Mouse (Mus musculus): ENCODE measurements at regions not wholly inside any gene's neighbourhood (a gene's known extent, or its start where the extent isn't known, plus 50 kb on each side); places are given as distances from the start of the nearest gene placed in this dataset.

DNA sequence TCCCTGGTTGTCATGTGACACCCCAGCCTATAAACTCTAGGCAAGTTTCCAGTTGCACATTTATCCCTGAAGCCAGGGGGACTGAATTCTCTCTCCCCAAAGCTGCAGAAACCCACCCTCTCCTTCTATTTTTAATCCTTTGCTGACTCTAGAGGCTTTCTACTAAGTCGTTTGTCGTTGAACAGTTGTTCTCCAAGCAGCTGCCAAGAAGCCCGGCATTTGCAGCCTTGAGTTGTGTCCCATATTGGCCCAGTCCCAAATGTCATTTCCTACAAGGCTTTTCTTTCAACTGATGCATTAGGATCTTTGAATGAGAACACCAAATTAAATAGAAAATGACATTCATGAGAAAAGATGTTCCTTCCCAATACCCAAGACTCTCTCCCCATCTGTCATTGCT lies 318.2 kb upstream of the Mon1b start:
- Histone ChIP-seq H3K36me3 (ENCODE audit: insufficient read depth, low read length) (no peaks in the 10 kb centered on the region), H3K9me3 (ENCODE audit: low read length) (no peaks in the 10 kb centered on the region), H3K27me3 (replicated peaks; ENCODE audit: insufficient read depth, low read length) (no peaks in the 10 kb centered on the region), H3K9ac (replicated peaks; ENCODE audit: low read depth) (no peak overlapping the region), H3K4me3 (ENCODE audit: low read depth, low read length) (no peak overlapping the region), H3K27ac (ENCODE audit: low read length) (no peak overlapping the region), H3K4me1 (ENCODE audit: insufficient read depth, low read depth, low read length) (no peaks in the 10 kb centered on the region), H3K4me2 (replicated peaks; ENCODE audit: low read depth, low read length) (no peak overlapping the region)
- 32% methylated on average over 3 of the region's 3 CpGs for WGBS
- DNase-seq (ENCODE audit: low spot score): peak; percentile 6
- TF ChIP-seq CTCF (IDR thresholded peaks at IDR 0.05) (no peak), EP300 (IDR thresholded peaks at IDR 0.05) (no peak)
- no peak for ATAC-seq

GRCm38 (mm10) chr8:113331576-113331975 lies 303.8 kb upstream of the Mon1b start:
- no peak overlapping the region for H3K4me3 ChIP-seq (ENCODE audit: low read depth, low read length)
- no peak overlapping the region for H3K27ac ChIP-seq (ENCODE audit: low read length)
- H3K27me3 ChIP-seq (replicated peaks; ENCODE audit: insufficient read depth, low read length): no peaks in the 10 kb centered on the region
- no peak overlapping the region for H3K9ac ChIP-seq (replicated peaks; ENCODE audit: low read depth)
- H3K4me2 ChIP-seq (replicated peaks; ENCODE audit: low read depth, low read length): no peak overlapping the region
- H3K4me1 ChIP-seq (ENCODE audit: insufficient read depth, low read depth, low read length): 0 out of 2 replicates have a peak, but pooled peaks cover 2% of the 10 kb centered on the region
- TF ChIP-seq CTCF (IDR thresholded peaks at IDR 0.05) (no peak), EP300 (IDR thresholded peaks at IDR 0.05) (no peak)
- ATAC-seq: no peak
- WGBS: 29% methylated on average over 6 of the region's 6 CpGs
- DNase-seq (ENCODE audit: low spot score): no peak
- no peaks in the 10 kb centered on the region for H3K9me3 ChIP-seq (ENCODE audit: low read length)
- H3K36me3 ChIP-seq (ENCODE audit: insufficient read depth, low read length): no peaks in the 10 kb centered on the region

- H3K36me3 ChIP-seq (ENCODE audit: insufficient read depth, low read length): no peaks in the 10 kb centered on the region
- TF ChIP-seq EP300 (IDR thresholded peaks at IDR 0.05): no peak
- TF ChIP-seq CTCF (IDR thresholded peaks at IDR 0.05): no peak
- no peak overlapping the region for H3K4me3 ChIP-seq (ENCODE audit: low read depth, low read length)
- no peak overlapping the region for H3K9ac ChIP-seq (replicated peaks; ENCODE audit: low read depth)
- H3K9me3 ChIP-seq (ENCODE audit: low read length): no peaks in the 10 kb centered on the region
- DNase-seq (ENCODE audit: low spot score) (no peak), ATAC-seq (no peak)
- H3K27ac ChIP-seq (ENCODE audit: low read length): no peak overlapping the region
- H3K4me2 ChIP-seq (replicated peaks; ENCODE audit: low read depth, low read length): no peak overlapping the region
- no peaks in the 10 kb centered on the region for H3K4me1 ChIP-seq (ENCODE audit: insufficient read depth, low read depth, low read length)
- WGBS: 52% methylated on average over 10 of the region's 10 CpGs
- H3K27me3 ChIP-seq (replicated peaks; ENCODE audit: insufficient read depth, low read length): no peaks in the 10 kb centered on the region
Observed at GRCm38 (mm10) chr8:113341306-113341705, 294.1 kb upstream of the Mon1b start.

GRCm38 (mm10) chr8:113361900-113362299 lies 273.5 kb upstream of the Mon1b start:
- 52% methylated on average over 7 of the region's 7 CpGs for WGBS
- H3K36me3 ChIP-seq (ENCODE audit: insufficient read depth, low read length): no peaks in the 10 kb centered on the region
- ATAC-seq (no peak), DNase-seq (ENCODE audit: low spot score) (no peak)
- H3K9me3 ChIP-seq (ENCODE audit: low read length): no peaks in the 10 kb centered on the region
- no peaks in the 10 kb centered on the region for H3K27me3 ChIP-seq (replicated peaks; ENCODE audit: insufficient read depth, low read length)
- peak; percentile 62 for TF ChIP-seq CTCF (IDR thresholded peaks at IDR 0.05)
- TF ChIP-seq EP300 (IDR thresholded peaks at IDR 0.05): no peak
- H3K4me2 ChIP-seq (replicated peaks; ENCODE audit: low read depth, low read length): no peak overlapping the region
- no peak overlapping the region for H3K9ac ChIP-seq (replicated peaks; ENCODE audit: low read depth)
- no peak overlapping the region for H3K4me3 ChIP-seq (ENCODE audit: low read depth, low read length)
- H3K27ac ChIP-seq (ENCODE audit: low read length): no peak overlapping the region
- H3K4me1 ChIP-seq (ENCODE audit: insufficient read depth, low read depth, low read length): no peaks in the 10 kb centered on the region

GRCm38 (mm10) chr8:113364181-113364580 lies 271.2 kb upstream of the Mon1b start:
- no peak overlapping the region for H3K27ac ChIP-seq (ENCODE audit: low read length)
- H3K4me1 ChIP-seq (ENCODE audit: insufficient read depth, low read depth, low read length): no peaks in the 10 kb centered on the region
- 94% methylated on average over 13 of the region's 13 CpGs for WGBS
- H3K4me2 ChIP-seq (replicated peaks; ENCODE audit: low read depth, low read length): no peak overlapping the region
- H3K9ac ChIP-seq (replicated peaks; ENCODE audit: low read depth): no peak overlapping the region
- no peak for ATAC-seq
- TF ChIP-seq EP300 (IDR thresholded peaks at IDR 0.05): no peak
- TF ChIP-seq CTCF (IDR thresholded peaks at IDR 0.05): no peak
- DNase-seq (ENCODE audit: low spot score): no peak
- H3K4me3 ChIP-seq (ENCODE audit: low read depth, low read length): no peak overlapping the region
- H3K9me3 ChIP-seq (ENCODE audit: low read length): no peaks in the 10 kb centered on the region
- no peaks in the 10 kb centered on the region for H3K27me3 ChIP-seq (replicated peaks; ENCODE audit: insufficient read depth, low read length)
- H3K36me3 ChIP-seq (ENCODE audit: insufficient read depth, low read length): no peaks in the 10 kb centered on the region

- TF ChIP-seq EP300 (IDR thresholded peaks at IDR 0.05): no peak; the same call in 1 of the 2 replicates
- no peak for TF ChIP-seq CTCF (IDR thresholded peaks at IDR 0.05)
- peak; percentile 41; the same call in 1 of the 2 replicates for ATAC-seq
- no peaks in the 10 kb centered on the region for H3K36me3 ChIP-seq (ENCODE audit: insufficient read depth, low read length)
- H3K9ac ChIP-seq (replicated peaks; ENCODE audit: low read depth): no peak overlapping the region
- no peak overlapping the region for H3K4me3 ChIP-seq (ENCODE audit: low read depth, low read length)
- no peak overlapping the region for H3K4me2 ChIP-seq (replicated peaks; ENCODE audit: low read depth, low read length)
- no peak overlapping the region for H3K27ac ChIP-seq (ENCODE audit: low read length)
- WGBS: 30% methylated on average over 3 of the region's 3 CpGs
- no peaks in the 10 kb centered on the region for H3K27me3 ChIP-seq (replicated peaks; ENCODE audit: insufficient read depth, low read length)
- peak; percentile 16 for DNase-seq (ENCODE audit: low spot score)
- no peaks in the 10 kb centered on the region for H3K9me3 ChIP-seq (ENCODE audit: low read length)
- H3K4me1 ChIP-seq (ENCODE audit: insufficient read depth, low read depth, low read length): no peaks in the 10 kb centered on the region
Observed at GRCm38 (mm10) chr8:113383517-113383916, 251.9 kb upstream of the Mon1b start.

- DNase-seq (ENCODE audit: low spot score) (peak; percentile 55), ATAC-seq (peak; percentile 91)
- Histone ChIP-seq H3K4me3 (ENCODE audit: low read depth, low read length) (no peak overlapping the region), H3K4me2 (replicated peaks; ENCODE audit: low read depth, low read length) (no peak overlapping the region), H3K27ac (ENCODE audit: low read length) (no peak overlapping the region), H3K27me3 (replicated peaks; ENCODE audit: insufficient read depth, low read length) (no peaks in the 10 kb centered on the region), H3K9me3 (ENCODE audit: low read length) (no peaks in the 10 kb centered on the region), H3K9ac (replicated peaks; ENCODE audit: low read depth) (no peak overlapping the region), H3K36me3 (ENCODE audit: insufficient read depth, low read length) (no peaks in the 10 kb centered on the region), H3K4me1 (ENCODE audit: insufficient read depth, low read depth, low read length) (no peaks in the 10 kb centered on the region)
- WGBS: 11% methylated on average over 4 of the region's 4 CpGs
- TF ChIP-seq CTCF (IDR thresholded peaks at IDR 0.05): no peak
- TF ChIP-seq EP300 (IDR thresholded peaks at IDR 0.05): peak; percentile 69
Observed at GRCm38 (mm10) chr8:113383974-113384373, 251.4 kb upstream of the Mon1b start.

Measured in lung, postnatal 0 days (tissue).